Mouse (Mus musculus): ENCODE measurements around the gene Slc22a1. TPM values are rescaled to one million over a fixed set of nuclear protein-coding genes. Genes with fewer than 3 reads are reported as not detected.

Slc22a1 gene
- polyA plus RNA-seq, 1 experiment from 2014 or later, result 10.4 TPM

DNA sequence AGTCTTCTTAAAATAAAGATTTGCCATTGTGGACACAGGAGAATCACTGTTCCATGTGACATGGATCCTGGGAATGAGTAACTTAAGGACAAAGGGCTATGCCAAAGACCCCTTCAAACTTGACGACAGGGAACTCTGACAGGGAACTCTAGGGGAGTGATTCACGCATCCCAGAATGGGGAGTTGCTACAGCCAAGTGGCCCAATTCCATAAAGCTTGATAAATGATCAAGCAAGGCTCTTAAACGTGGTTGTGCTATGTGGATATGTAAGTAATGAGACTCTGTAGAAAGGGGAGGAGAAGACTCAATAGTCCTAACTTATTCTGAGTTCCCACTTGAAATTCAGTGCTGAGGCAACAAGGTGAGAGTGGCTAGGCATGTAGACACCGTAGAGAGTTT lies 40.8 kb downstream of the Slc22a1 start:
- 35% methylated on average over 4 of the region's 4 CpGs for WGBS
- Histone ChIP-seq H3K4me2 (replicated peaks; ENCODE audit: low read depth) (no peak overlapping the region), H3K27ac (replicated peaks) (no peak overlapping the region), H3K27me3 (ENCODE audit: control insufficient read depth, insufficient read depth, low read length) (no peaks in the 10 kb centered on the region), H3K9me3 (ENCODE audit: control insufficient read depth, low read length) (no peaks in the 10 kb centered on the region), H3K4me3 (ENCODE audit: low read depth, low read length) (no peak overlapping the region), H3K4me1 (replicated peaks; ENCODE audit: control insufficient read depth, insufficient read depth) (no peaks in the 10 kb centered on the region), H3K9ac (ENCODE audit: low read length) (no peak overlapping the region), H3K36me3 (ENCODE audit: control insufficient read depth, insufficient read depth, low read length) (no peaks in the 10 kb centered on the region)
- DNase-seq (ENCODE audit: low spot score), result no peak
- TF ChIP-seq CTCF (IDR thresholded peaks at IDR 0.05; ENCODE audit: low read depth), result no peak
- no peak for TF ChIP-seq EP300 (optimal IDR thresholded peaks at IDR 0.05)
- ATAC-seq (ENCODE audit: low FRiP score, low TSS enrichment), result no peak

DNA sequence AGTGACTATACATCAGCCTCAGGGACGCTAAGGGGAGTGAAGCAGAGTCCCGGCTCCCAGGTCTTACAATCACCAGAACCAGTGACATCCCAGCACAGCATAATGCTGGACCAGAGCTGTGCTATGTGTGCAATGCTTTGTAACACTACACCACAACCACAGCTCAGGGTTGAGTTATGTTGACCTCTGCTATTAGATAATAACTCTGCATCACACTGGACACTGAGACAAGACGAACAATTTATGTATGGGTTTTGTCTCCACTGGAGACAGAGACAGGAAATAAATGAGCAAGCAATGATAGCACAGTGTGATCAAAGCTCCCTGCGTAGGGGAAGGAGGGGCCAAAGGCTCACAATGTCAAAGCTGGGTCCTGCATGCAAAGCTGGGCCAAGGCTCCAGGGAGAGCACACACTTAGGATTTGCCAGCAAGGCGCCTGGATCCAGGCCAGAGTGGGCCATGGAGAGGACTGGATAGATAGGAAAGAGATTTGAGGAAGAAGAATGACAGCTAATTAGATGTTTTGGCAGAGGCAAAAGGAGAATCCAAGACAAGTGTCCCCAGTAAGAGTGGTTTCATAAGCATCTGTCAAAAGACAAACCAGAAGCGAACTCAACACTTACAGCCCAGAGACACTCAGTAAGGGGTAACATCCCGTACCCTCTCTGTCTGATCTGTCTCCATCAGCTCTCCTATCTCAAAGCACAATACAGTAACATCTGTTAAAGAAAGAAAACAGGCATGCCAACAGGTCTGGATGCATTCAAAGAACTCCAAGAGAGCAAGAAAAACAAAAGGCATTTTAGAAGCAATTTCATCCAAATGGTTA lies 43.6 kb downstream of the Slc22a1 start:
- Histone ChIP-seq H3K27me3 (ENCODE audit: control insufficient read depth, insufficient read depth, low read length) (no peaks in the 10 kb centered on the region), H3K4me2 (replicated peaks; ENCODE audit: low read depth) (no peak overlapping the region), H3K9me3 (ENCODE audit: control insufficient read depth, low read length) (no peaks in the 10 kb centered on the region), H3K9ac (ENCODE audit: low read length) (no peak overlapping the region), H3K4me1 (replicated peaks; ENCODE audit: control insufficient read depth, insufficient read depth) (no peaks in the 10 kb centered on the region), H3K36me3 (ENCODE audit: control insufficient read depth, insufficient read depth, low read length) (no peaks in the 10 kb centered on the region), H3K27ac (replicated peaks) (no peak overlapping the region), H3K4me3 (ENCODE audit: low read depth, low read length) (no peak overlapping the region)
- WGBS, result 36% methylated on average over 7 of the region's 7 CpGs
- TF ChIP-seq EP300 (optimal IDR thresholded peaks at IDR 0.05) (no peak), CTCF (IDR thresholded peaks at IDR 0.05; ENCODE audit: low read depth) (no peak)
- DNase-seq (ENCODE audit: low spot score) (no peak), ATAC-seq (ENCODE audit: low FRiP score, low TSS enrichment) (no peak)

DNA sequence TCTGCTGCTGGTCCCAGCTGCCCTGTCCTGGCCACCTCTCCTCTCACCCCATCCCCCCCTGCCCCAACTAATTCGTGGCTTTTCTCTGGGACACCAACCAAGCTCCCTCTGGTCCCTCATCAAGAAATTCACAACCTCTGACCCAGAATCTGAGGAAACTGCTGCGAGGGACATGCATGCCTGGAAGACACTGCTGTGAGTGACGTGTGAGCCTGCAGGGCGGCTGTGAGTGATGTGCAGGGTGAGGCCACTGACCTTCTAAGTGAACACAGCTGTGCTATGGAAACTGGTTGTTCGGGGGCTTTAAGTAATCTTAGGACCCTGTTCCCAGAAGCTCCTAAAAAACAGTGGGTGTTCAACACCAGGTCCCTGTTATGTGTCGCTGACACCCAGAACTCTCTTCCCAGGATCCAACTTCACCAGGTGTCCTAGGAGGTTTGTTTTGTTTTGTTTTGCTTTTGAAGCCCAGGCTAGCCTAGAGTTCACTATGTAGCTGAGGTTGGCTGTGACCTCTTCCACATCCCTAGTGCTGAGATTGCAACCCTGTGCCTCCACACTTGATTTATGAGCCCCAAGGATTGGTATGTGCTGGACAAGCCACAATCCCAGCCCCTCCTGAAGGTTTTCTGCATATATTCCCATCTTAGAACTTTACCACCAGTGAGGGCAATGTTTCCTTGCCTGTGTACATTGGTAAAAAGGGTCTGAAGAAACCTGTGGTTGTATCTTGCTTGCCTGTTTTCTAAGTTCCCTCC lies 44.5 kb downstream of the Slc22a1 start:
- DNase-seq (ENCODE audit: low spot score) (no peak), ATAC-seq (ENCODE audit: low FRiP score, low TSS enrichment) (no peak)
- TF ChIP-seq CTCF (IDR thresholded peaks at IDR 0.05; ENCODE audit: low read depth) (no peak), EP300 (optimal IDR thresholded peaks at IDR 0.05) (no peak)
- no peak overlapping the region for H3K9ac ChIP-seq (ENCODE audit: low read length)
- no peaks in the 10 kb centered on the region for H3K36me3 ChIP-seq (ENCODE audit: control insufficient read depth, insufficient read depth, low read length)
- H3K9me3 ChIP-seq (ENCODE audit: control insufficient read depth, low read length), result no peaks in the 10 kb centered on the region
- no peak overlapping the region for H3K4me2 ChIP-seq (replicated peaks; ENCODE audit: low read depth)
- no peaks in the 10 kb centered on the region for H3K27me3 ChIP-seq (ENCODE audit: control insufficient read depth, insufficient read depth, low read length)
- no peaks in the 10 kb centered on the region for H3K4me1 ChIP-seq (replicated peaks; ENCODE audit: control insufficient read depth, insufficient read depth)
- WGBS, result 43% methylated on average over 6 of the region's 6 CpGs
- no peak overlapping the region for H3K27ac ChIP-seq (replicated peaks)
- no peak overlapping the region for H3K4me3 ChIP-seq (ENCODE audit: low read depth, low read length)

DNA sequence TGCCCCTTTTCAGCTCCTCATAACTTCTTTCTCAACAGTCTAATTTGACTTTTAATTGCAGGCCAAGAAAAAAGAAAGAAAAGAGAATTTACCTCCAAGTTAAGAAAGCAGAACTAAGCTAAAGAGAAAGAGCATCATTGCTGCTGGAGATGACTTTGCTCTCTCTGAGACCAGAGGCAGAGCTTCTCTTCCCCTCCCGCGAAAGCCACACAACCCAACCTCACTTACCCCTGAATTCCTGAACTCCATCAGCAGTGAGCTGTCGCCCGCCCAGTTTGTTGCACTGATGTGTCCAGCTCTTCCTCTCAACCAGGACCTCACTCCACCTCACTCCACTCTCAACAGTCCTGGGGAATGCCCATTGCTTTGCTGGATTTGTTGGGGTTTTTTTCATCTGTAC lies 47.6 kb downstream of the Slc22a1 start:
- Histone ChIP-seq H3K4me3 (ENCODE audit: low read depth, low read length) (no peak overlapping the region), H3K27me3 (ENCODE audit: control insufficient read depth, insufficient read depth, low read length) (no peaks in the 10 kb centered on the region), H3K4me1 (replicated peaks; ENCODE audit: control insufficient read depth, insufficient read depth) (no peaks in the 10 kb centered on the region), H3K4me2 (replicated peaks; ENCODE audit: low read depth) (no peak overlapping the region), H3K9me3 (ENCODE audit: control insufficient read depth, low read length) (no peaks in the 10 kb centered on the region), H3K27ac (replicated peaks) (no peak overlapping the region), H3K36me3 (ENCODE audit: control insufficient read depth, insufficient read depth, low read length) (no peaks in the 10 kb centered on the region), H3K9ac (ENCODE audit: low read length) (no peak overlapping the region)
- ATAC-seq (ENCODE audit: low FRiP score, low TSS enrichment) (no peak), DNase-seq (ENCODE audit: low spot score) (no peak)
- 79% methylated on average over 4 of the region's 4 CpGs for WGBS
- TF ChIP-seq EP300 (optimal IDR thresholded peaks at IDR 0.05) (no peak), CTCF (IDR thresholded peaks at IDR 0.05; ENCODE audit: low read depth) (no peak)

GRCm38 (mm10) chr17:12619641-12620040 lies 56.0 kb downstream of the Slc22a1 start:
- Histone ChIP-seq H3K9ac (ENCODE audit: low read length) (no peak overlapping the region), H3K27me3 (ENCODE audit: control insufficient read depth, insufficient read depth, low read length) (no peaks in the 10 kb centered on the region), H3K27ac (replicated peaks) (no peak overlapping the region), H3K4me3 (ENCODE audit: low read depth, low read length) (no peak overlapping the region), H3K4me2 (replicated peaks; ENCODE audit: low read depth) (no peak overlapping the region), H3K9me3 (ENCODE audit: control insufficient read depth, low read length) (no peaks in the 10 kb centered on the region), H3K36me3 (ENCODE audit: control insufficient read depth, insufficient read depth, low read length) (no peaks in the 10 kb centered on the region), H3K4me1 (replicated peaks; ENCODE audit: control insufficient read depth, insufficient read depth) (no peaks in the 10 kb centered on the region)
- ATAC-seq (ENCODE audit: low FRiP score, low TSS enrichment) (no peak), DNase-seq (ENCODE audit: low spot score) (no peak)
- TF ChIP-seq CTCF (IDR thresholded peaks at IDR 0.05; ENCODE audit: low read depth) (no peak), EP300 (optimal IDR thresholded peaks at IDR 0.05) (no peak)
- 91% methylated on average over 2 of the region's 2 CpGs for WGBS

GRCm38 (mm10) chr17:12615429-12615828 lies 60.2 kb downstream of the Slc22a1 start:
- Histone ChIP-seq H3K4me1 (replicated peaks; ENCODE audit: control insufficient read depth, insufficient read depth) (no peaks in the 10 kb centered on the region), H3K9me3 (ENCODE audit: control insufficient read depth, low read length) (no peaks in the 10 kb centered on the region), H3K27ac (replicated peaks) (no peak overlapping the region), H3K9ac (ENCODE audit: low read length) (no peak overlapping the region), H3K36me3 (ENCODE audit: control insufficient read depth, insufficient read depth, low read length) (no peaks in the 10 kb centered on the region), H3K27me3 (ENCODE audit: control insufficient read depth, insufficient read depth, low read length) (no peaks in the 10 kb centered on the region), H3K4me3 (ENCODE audit: low read depth, low read length) (no peak overlapping the region), H3K4me2 (replicated peaks; ENCODE audit: low read depth) (no peak overlapping the region)
- WGBS, result 37% methylated on average over 4 of the region's 4 CpGs
- TF ChIP-seq EP300 (optimal IDR thresholded peaks at IDR 0.05) (no peak), CTCF (IDR thresholded peaks at IDR 0.05; ENCODE audit: low read depth) (no peak)
- DNase-seq (ENCODE audit: low spot score) (no peak), ATAC-seq (ENCODE audit: low FRiP score, low TSS enrichment) (no peak)

All from stomach, postnatal 0 days (tissue).